ENCODE assay signal across 39 mouse cellular contexts in genomic region chr7:102597378-102598031, GRCm38 (mm10). TPM values are rescaled to one million over a fixed set of nuclear protein-coding genes. Genes with fewer than 3 reads are reported as not detected.
A peak's percentile ranks its signal among the peaks of the same experiment; 100 is the strongest.
DNase-seq lines count a peak whose midpoint lies in the region; ATAC-seq lines count a peak whose summit lies in the region.
"Had no signal": no experiment of that assay in that cellular context is flagged by ENCODE, and none has a peak within 500 bp of the region (broad histone marks: within the 10 kb centered on the region; RNA-seq: fewer than 3 reads in every experiment).

Gene Olfr552 (plus strand): TSS chr7:102597770.

- DNase-seq in 3134 (ENCODE audit: extremely low read depth, insufficient read length, low spot score) (peak; percentile 16), 416B (ENCODE audit: low read depth) (peak; percentile 24)
- DNase-seq in adrenal gland, adult 18-20 months (ENCODE audit: low spot score in 2 of 2) = no peak
- DNase-seq in yolk sac, embryonic 10.5 days (ENCODE audit: low spot score) = no peak
- DNase-seq: adrenal gland, postnatal 36 days; cerebellum, adult 11 months; cerebellum, adult 9-10 months; cerebellum, postnatal 36 days; gastrocnemius, postnatal 10 days; heart, adult 18-20 months; heart, postnatal 4 days; kidney, adult 11 months; kidney, postnatal 36 days; left cerebral cortex, postnatal 4 days; liver, postnatal 0 days; lung, postnatal 4 days; right cerebral cortex, postnatal 25 days had no signal

- no peaks in the 10 kb centered on the region for H3K36me3 ChIP-seq in megakaryocyte, embryonic 14.5 days (replicated peaks; ENCODE audit: low read length)
- H3K36me3 ChIP-seq: hindbrain, embryonic 15.5 days; liver, embryonic 12.5 days; midbrain, embryonic 12.5 days; stomach, embryonic 15.5 days had no signal

- ATAC-seq in common myeloid progenitor, adult 5-6 weeks (replicated peaks; ENCODE audit: low read depth, poor library complexity, severe bottlenecking) = peak; percentile 95
- ATAC-seq in frontal cortex, adult (ENCODE audit: low TSS enrichment) = no peak
- ATAC-seq: forebrain, embryonic 16.5 days; inflammation-experienced regulatory T-cells, adult 6 months; liver, embryonic 12.5 days; liver, postnatal 0 days; lung, postnatal 0 days had no signal

- no peaks in the 10 kb centered on the region for H3K9me3 ChIP-seq in megakaryocyte, embryonic 14.5 days
- H3K9me3 ChIP-seq: hindbrain, embryonic 15.5 days; liver, embryonic 12.5 days; midbrain, embryonic 12.5 days; stomach, embryonic 15.5 days had no signal

- peaks cover 69% of the 10 kb centered on the region for H3K4me1 ChIP-seq in megakaryocyte, embryonic 14.5 days
- H3K4me1 ChIP-seq: hindbrain, embryonic 15.5 days; liver, embryonic 12.5 days; midbrain, embryonic 12.5 days; stomach, embryonic 15.5 days had no signal

- peak within 1 kb of the TSS; percentile 81 for H3K4me3 ChIP-seq in megakaryocyte, embryonic 14.5 days (replicated peaks)
- H3K4me3 ChIP-seq: erythroblast, embryonic 14.5 days; hindbrain, embryonic 15.5 days; liver, embryonic 12.5 days; midbrain, embryonic 12.5 days; myocyte; stomach, embryonic 15.5 days had no signal

- no peaks in the 10 kb centered on the region for H3K27me3 ChIP-seq in megakaryocyte, embryonic 14.5 days (replicated peaks)
- H3K27me3 ChIP-seq: hindbrain, embryonic 15.5 days; liver, embryonic 12.5 days; midbrain, embryonic 12.5 days; stomach, embryonic 15.5 days had no signal

RNA-seq across cellular contexts. Expression of gene Olfr552, which starts in this region (rescaled TPM):
- not detected in 2 replicates for total RNA-seq in common myeloid progenitor, adult 5-6 weeks (2017)
- polyA plus RNA-seq in megakaryocyte, embryonic 14.5 days (2012; ENCODE audit: insufficient read depth, low replicate concordance) = 0.06 and 3.2 TPM in 2 replicates
- total RNA-seq in adrenal gland, adult 18-20 months (2021) = under 1 TPM in 1 of 2 experiments, not detected in 1; 0.10 TPM
- total RNA-seq: left cerebral cortex, postnatal 4 days; MEL; midbrain, postnatal 0 days had no signal
- polyA plus RNA-seq: embryonic facial prominence, embryonic 14.5 days; erythroblast, embryonic 14.5 days; forebrain, embryonic 11.5 days; forebrain, embryonic 16.5 days; heart, embryonic 11.5 days; heart, embryonic 16.5 days; inflammation-experienced regulatory T-cells, adult 6 months; kidney, embryonic 14.5 days; limb, embryonic 14.5 days; liver, embryonic 12.5 days; liver, postnatal 0 days; lung, postnatal 0 days; midbrain, embryonic 12.5 days; midbrain, postnatal 0 days; myocyte; neural tube, embryonic 14.5 days; stomach, embryonic 15.5 days; urinary bladder, adult 2 months had no signal

Comparison
In these comparisons a context has a peak if more than half of its experiments do, and no peak if none do; other contexts are left out.
1. Peak in ATAC-seq in common myeloid progenitor, adult 5-6 weeks; RNA of the gene not detected or under 1 TPM.
2. DNase-seq: peak in 3134 (single experiment) and 416B (single experiment); none in adrenal gland, adult 18-20 months (0 of 2) and yolk sac, embryonic 10.5 days (single experiment).